Mouse (Mus musculus): ENCODE measurements at regions not wholly inside any gene's neighbourhood (a gene's known extent, or its start where the extent isn't known, plus 50 kb on each side); places are given as distances from the start of the nearest gene placed in this dataset.

- no peak for DNase-seq (ENCODE audit: low spot score in 2 of 2)
These were observed 114.4 kb downstream of the Lca5 start for GRCm38 (mm10) chr9:83326437-83327086.

- DNase-seq (ENCODE audit: low spot score in 2 of 2) = peak; percentile 63 to 87
These were observed 115.0 kb downstream of the Lca5 start for GRCm38 (mm10) chr9:83325910-83326309.

GRCm38 (mm10) chr9:83324336-83324735 is 116.6 kb downstream of the Lca5 start:
- no peak for DNase-seq (ENCODE audit: low spot score in 2 of 2)

GRCm38 (mm10) chr9:83322991-83323583 is 117.8 kb downstream of the Lca5 start:
- DNase-seq (ENCODE audit: low spot score in 2 of 2) = no peak

- no peak for DNase-seq (ENCODE audit: low spot score in 2 of 2)
These were observed 119.1 kb downstream of the Lca5 start for GRCm38 (mm10) chr9:83321793-83322192.

- no peak for DNase-seq (ENCODE audit: low spot score in 2 of 2)
These were observed 120.1 kb downstream of the Lca5 start for GRCm38 (mm10) chr9:83320834-83321233.

- no peak for DNase-seq (ENCODE audit: low spot score in 2 of 2)
These were observed 124.1 kb downstream of the Lca5 start for GRCm38 (mm10) chr9:83316818-83317162.

GRCm38 (mm10) chr9:83315941-83316817 is 124.7 kb downstream of the Lca5 start:
- DNase-seq (ENCODE audit: low spot score in 2 of 2) = peak; percentile 70 to 86

GRCm38 (mm10) chr9:83308771-83309170 is 132.2 kb downstream of the Lca5 start:
- no peak for DNase-seq (ENCODE audit: low spot score in 2 of 2)

- no peak for DNase-seq (ENCODE audit: low spot score in 2 of 2)
These were observed 132.8 kb downstream of the Lca5 start for GRCm38 (mm10) chr9:83308092-83308491.

- no peak for DNase-seq (ENCODE audit: low spot score in 2 of 2)
These were observed 133.5 kb downstream of the Lca5 start for GRCm38 (mm10) chr9:83307349-83307938.

GRCm38 (mm10) chr9:83304925-83305324 is 136.0 kb downstream of the Lca5 start:
- no peak for DNase-seq (ENCODE audit: low spot score in 2 of 2)

- DNase-seq (ENCODE audit: low spot score in 2 of 2) = no peak
These were observed 140.4 kb downstream of the Lca5 start for GRCm38 (mm10) chr9:83300500-83300899.

GRCm38 (mm10) chr9:83300044-83300443 is 140.9 kb downstream of the Lca5 start:
- no peak for DNase-seq (ENCODE audit: low spot score in 2 of 2)

- no peak for DNase-seq (ENCODE audit: low spot score in 2 of 2)
These were observed 141.3 kb downstream of the Lca5 start for GRCm38 (mm10) chr9:83299623-83300022.

- DNase-seq (ENCODE audit: low spot score in 2 of 2) = no peak
These were observed 145.5 kb downstream of the Lca5 start for GRCm38 (mm10) chr9:83295453-83295852.

- no peak for DNase-seq (ENCODE audit: low spot score in 2 of 2)
These were observed 146.5 kb downstream of the Lca5 start for GRCm38 (mm10) chr9:83294441-83294840.

- no peak for DNase-seq (ENCODE audit: low spot score in 2 of 2)
These were observed 137.6 kb upstream of the Hmgn3 start for GRCm38 (mm10) chr9:83284097-83284496.

GRCm38 (mm10) chr9:83283662-83284061 is 137.2 kb upstream of the Hmgn3 start:
- no peak for DNase-seq (ENCODE audit: low spot score in 2 of 2)

GRCm38 (mm10) chr9:83283249-83283648 is 136.8 kb upstream of the Hmgn3 start:
- no peak for DNase-seq (ENCODE audit: low spot score in 2 of 2)

- no peak for DNase-seq (ENCODE audit: low spot score in 2 of 2)
These were observed 131.3 kb upstream of the Hmgn3 start for GRCm38 (mm10) chr9:83277791-83278190.

GRCm38 (mm10) chr9:83277356-83277755 is 130.9 kb upstream of the Hmgn3 start:
- no peak for DNase-seq (ENCODE audit: low spot score in 2 of 2)

Data from left cerebral cortex, adult 9 months (tissue).